Mouse (Mus musculus): ENCODE measurements around the gene Prss45. TPM values are rescaled to one million over a fixed set of nuclear protein-coding genes. Genes with fewer than 3 reads are reported as not detected.

Prss45 gene
- polyA plus RNA-seq (2015; fragmentation: Nextera tagmentation; extraction: Ambion mirVana), result 0.12 and 0.29 TPM in 2 replicates

DNA sequence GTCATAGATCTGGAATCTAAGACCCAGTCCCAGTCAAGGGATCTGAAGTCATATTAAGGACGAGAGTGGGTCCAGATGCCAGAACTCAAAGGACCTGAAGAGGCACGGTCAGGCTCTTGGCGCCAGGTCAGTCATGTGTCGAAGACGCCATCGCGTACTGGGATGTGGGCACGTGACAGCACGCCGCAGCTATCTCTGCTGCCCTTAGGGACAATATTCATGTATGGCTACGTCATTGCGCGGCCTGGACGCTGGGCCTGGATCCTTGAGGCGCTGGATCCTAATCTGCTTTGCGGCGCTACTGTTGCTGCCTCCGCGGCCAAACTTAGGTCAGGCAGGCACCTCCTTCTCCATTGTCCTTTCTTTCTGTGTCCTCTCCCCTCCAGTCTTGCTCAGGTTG lies at the start of gene Prss45:
Prss45 (plus strand) TSS at position 178 of the 400 bp plus-strand sequence.
- 81% methylated on average over 19 of the region's 19 CpGs for WGBS
- H3K27ac ChIP-seq (ENCODE audit: low read depth, low read length), result no peak within 1 kb of the TSS
- H3K9ac ChIP-seq (ENCODE audit: low read depth, low read length), result no peak within 1 kb of the TSS
- no peaks in the 10 kb centered on the region for H3K27me3 ChIP-seq (replicated peaks; ENCODE audit: control insufficient read depth, insufficient read depth, low read length)
- no peaks in the 10 kb centered on the region for H3K36me3 ChIP-seq (ENCODE audit: control insufficient read depth, insufficient read depth, low read length)
- no peaks in the 10 kb centered on the region for H3K4me1 ChIP-seq (ENCODE audit: control insufficient read depth, insufficient read depth, low read depth, low read length)
- H3K4me2 ChIP-seq (ENCODE audit: low read length), result no peak within 1 kb of the TSS
- no peak within 1 kb of the TSS for H3K4me3 ChIP-seq (ENCODE audit: low read length)
- no peaks in the 10 kb centered on the region for H3K9me3 ChIP-seq (ENCODE audit: control insufficient read depth, low read length)
- ATAC-seq, result no peak

DNA sequence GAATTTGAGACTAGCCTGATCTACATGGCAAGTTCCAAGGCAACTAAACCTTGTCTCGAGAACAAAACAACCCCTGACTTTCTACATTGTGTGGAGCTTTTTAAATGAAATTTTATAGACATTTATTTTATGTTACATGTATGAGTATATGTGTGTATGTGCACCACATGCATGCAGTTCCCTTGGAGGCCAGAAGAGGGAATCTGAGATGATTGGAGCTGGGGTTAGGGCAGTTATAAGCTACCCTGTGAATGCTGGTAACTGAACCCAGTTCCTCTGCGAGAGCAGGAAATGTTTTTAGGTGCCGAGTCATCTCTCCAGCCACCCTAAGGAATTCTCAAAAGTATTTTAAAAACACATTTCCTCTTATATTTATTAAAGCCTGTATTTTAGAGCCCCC lies 46.2 kb upstream of the Prss45 start:
- no peak for ATAC-seq
- no peak overlapping the region for H3K27ac ChIP-seq (ENCODE audit: low read depth, low read length)
- H3K4me1 ChIP-seq (ENCODE audit: control insufficient read depth, insufficient read depth, low read depth, low read length), result no peaks in the 10 kb centered on the region
- H3K9ac ChIP-seq (ENCODE audit: low read depth, low read length), result no peak overlapping the region
- no peaks in the 10 kb centered on the region for H3K36me3 ChIP-seq (ENCODE audit: control insufficient read depth, insufficient read depth, low read length)
- no peak overlapping the region for H3K4me3 ChIP-seq (ENCODE audit: low read length)
- 91% methylated on average over 3 of the region's 3 CpGs for WGBS
- no peaks in the 10 kb centered on the region for H3K9me3 ChIP-seq (ENCODE audit: control insufficient read depth, low read length)
- no peaks in the 10 kb centered on the region for H3K27me3 ChIP-seq (replicated peaks; ENCODE audit: control insufficient read depth, insufficient read depth, low read length)
- no peak overlapping the region for H3K4me2 ChIP-seq (ENCODE audit: low read length)

DNA sequence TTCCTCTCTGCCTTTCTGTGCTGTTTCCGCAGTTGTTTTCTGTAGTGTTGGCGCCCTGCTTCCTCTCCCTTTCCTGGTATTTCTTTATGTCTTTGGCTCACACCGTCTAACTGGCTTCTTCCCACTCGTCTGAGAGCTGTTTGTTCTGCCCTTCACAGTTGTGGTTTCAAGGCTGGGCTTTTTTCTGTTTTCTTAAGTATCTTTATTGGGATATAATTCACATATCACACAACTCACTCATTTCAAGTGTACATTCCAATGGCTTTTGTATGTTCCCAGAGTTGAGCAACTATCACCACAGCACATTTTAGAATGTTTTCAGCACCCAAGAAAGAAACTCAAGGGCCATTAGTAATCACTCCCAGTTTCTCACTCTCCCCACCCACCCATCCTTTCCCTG lies 43.9 kb upstream of the Prss45 start:
- no peaks in the 10 kb centered on the region for H3K4me1 ChIP-seq (ENCODE audit: control insufficient read depth, insufficient read depth, low read depth, low read length)
- H3K9ac ChIP-seq (ENCODE audit: low read depth, low read length), result no peak overlapping the region
- H3K4me3 ChIP-seq (ENCODE audit: low read length), result no peak overlapping the region
- H3K4me2 ChIP-seq (ENCODE audit: low read length), result no peak overlapping the region
- no peaks in the 10 kb centered on the region for H3K36me3 ChIP-seq (ENCODE audit: control insufficient read depth, insufficient read depth, low read length)
- no peaks in the 10 kb centered on the region for H3K27me3 ChIP-seq (replicated peaks; ENCODE audit: control insufficient read depth, insufficient read depth, low read length)
- WGBS, result 72% methylated on average over 4 of the region's 4 CpGs
- H3K9me3 ChIP-seq (ENCODE audit: control insufficient read depth, low read length), result no peaks in the 10 kb centered on the region
- H3K27ac ChIP-seq (ENCODE audit: low read depth, low read length), result no peak overlapping the region
- no peak for ATAC-seq

DNA sequence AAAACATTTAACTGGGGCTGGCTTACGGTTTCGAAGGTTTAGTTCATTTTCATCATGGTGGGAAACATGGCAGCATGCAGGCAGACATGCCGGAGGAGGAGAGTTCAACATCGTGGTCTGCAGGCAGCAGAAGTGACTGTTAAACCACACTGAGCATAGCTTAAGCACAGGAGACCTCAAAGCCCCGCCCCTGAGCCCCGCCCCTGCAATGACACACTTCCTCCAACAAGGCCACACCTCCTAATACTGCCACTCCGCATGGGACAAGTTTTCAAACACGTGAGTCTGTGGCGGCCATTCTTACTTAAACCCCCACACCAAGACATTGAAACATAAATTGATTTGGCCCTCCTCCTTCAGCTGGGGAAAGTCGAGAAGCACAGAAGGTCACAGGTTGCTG lies 37.4 kb upstream of the Prss45 start:
- ATAC-seq, result no peak
- WGBS, result 83% methylated on average over 10 of the region's 10 CpGs
- Histone ChIP-seq H3K4me1 (ENCODE audit: control insufficient read depth, insufficient read depth, low read depth, low read length) (no peaks in the 10 kb centered on the region), H3K9me3 (ENCODE audit: control insufficient read depth, low read length) (no peaks in the 10 kb centered on the region), H3K4me3 (ENCODE audit: low read length) (no peak overlapping the region), H3K27me3 (replicated peaks; ENCODE audit: control insufficient read depth, insufficient read depth, low read length) (no peaks in the 10 kb centered on the region), H3K9ac (ENCODE audit: low read depth, low read length) (no peak overlapping the region), H3K36me3 (ENCODE audit: control insufficient read depth, insufficient read depth, low read length) (no peaks in the 10 kb centered on the region), H3K27ac (ENCODE audit: low read depth, low read length) (no peak overlapping the region), H3K4me2 (ENCODE audit: low read length) (no peak overlapping the region)

DNA sequence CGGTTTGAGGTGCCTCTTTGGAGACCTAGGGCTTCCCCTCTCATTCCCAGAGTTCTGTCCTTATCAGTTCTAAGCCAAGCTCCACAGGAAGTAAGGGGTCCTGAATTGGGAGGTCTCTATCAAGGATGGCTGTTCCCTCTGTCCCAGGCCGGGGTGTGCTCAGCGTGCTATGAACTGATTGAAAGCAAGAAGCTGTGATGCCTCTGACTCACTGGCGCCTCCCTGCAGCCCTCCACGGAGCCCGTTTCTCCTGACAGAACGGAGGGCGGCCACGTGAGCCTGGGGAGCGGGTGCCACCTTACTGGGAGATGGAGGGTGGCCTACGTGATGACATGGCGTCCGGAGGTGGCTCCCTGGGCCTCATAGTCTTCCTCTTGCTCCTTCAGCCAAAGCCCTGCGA lies 36.5 kb upstream of the Prss45 start, which contains the start of gene Prss42:
Prss42 (plus strand) TSS at position 301 of the 400 bp plus-strand sequence.
- H3K4me2 ChIP-seq (ENCODE audit: low read length), result no peak within 1 kb of the TSS
- H3K27me3 ChIP-seq (replicated peaks; ENCODE audit: control insufficient read depth, insufficient read depth, low read length), result no peaks in the 10 kb centered on the region
- H3K4me3 ChIP-seq (ENCODE audit: low read length), result no peak within 1 kb of the TSS
- H3K27ac ChIP-seq (ENCODE audit: low read depth, low read length), result no peak within 1 kb of the TSS
- no peaks in the 10 kb centered on the region for H3K36me3 ChIP-seq (ENCODE audit: control insufficient read depth, insufficient read depth, low read length)
- WGBS, result 96% methylated on average over 14 of the region's 14 CpGs
- H3K9me3 ChIP-seq (ENCODE audit: control insufficient read depth, low read length), result no peaks in the 10 kb centered on the region
- no peak for ATAC-seq
- no peaks in the 10 kb centered on the region for H3K4me1 ChIP-seq (ENCODE audit: control insufficient read depth, insufficient read depth, low read depth, low read length)
- H3K9ac ChIP-seq (ENCODE audit: low read depth, low read length), result no peak within 1 kb of the TSS

DNA sequence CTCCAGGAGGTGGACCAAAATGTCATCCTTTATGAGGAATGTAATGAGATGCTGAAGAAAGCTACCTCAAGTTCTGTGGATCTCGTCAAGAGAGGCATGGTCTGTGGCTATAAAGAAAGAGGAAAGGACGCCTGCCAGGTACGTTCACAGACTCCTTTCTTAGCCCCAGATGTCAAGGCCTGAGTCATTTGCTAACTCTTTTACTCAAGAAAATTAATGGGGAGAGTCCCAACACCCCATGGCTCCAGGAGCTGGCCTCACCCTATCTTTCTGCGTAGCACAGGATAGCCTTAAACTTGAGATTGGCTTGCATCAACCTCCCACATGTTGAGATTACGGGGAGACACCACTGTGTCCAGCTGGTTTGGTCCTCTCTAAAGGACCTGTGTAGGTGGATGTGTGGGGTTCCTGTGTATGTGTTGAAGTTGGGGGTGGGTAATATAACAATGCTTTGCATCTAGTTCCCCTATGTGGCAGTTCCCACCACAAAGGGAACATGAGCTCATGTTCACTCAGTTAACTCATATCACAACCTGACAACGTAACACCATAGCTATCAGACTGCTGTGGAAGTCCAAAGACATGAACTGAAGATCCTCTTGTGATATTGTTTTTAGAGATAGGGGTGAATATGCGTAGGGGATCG lies 33.4 kb upstream of the Prss45 start:
- Histone ChIP-seq H3K27me3 (replicated peaks; ENCODE audit: control insufficient read depth, insufficient read depth, low read length) (no peaks in the 10 kb centered on the region), H3K4me1 (ENCODE audit: control insufficient read depth, insufficient read depth, low read depth, low read length) (no peaks in the 10 kb centered on the region), H3K9me3 (ENCODE audit: control insufficient read depth, low read length) (no peaks in the 10 kb centered on the region), H3K27ac (ENCODE audit: low read depth, low read length) (no peak overlapping the region), H3K9ac (ENCODE audit: low read depth, low read length) (no peak overlapping the region), H3K4me3 (ENCODE audit: low read length) (no peak overlapping the region), H3K36me3 (ENCODE audit: control insufficient read depth, insufficient read depth, low read length) (no peaks in the 10 kb centered on the region), H3K4me2 (ENCODE audit: low read length) (no peak overlapping the region)
- WGBS, result 87% methylated on average over 8 of the region's 8 CpGs
- no peak for ATAC-seq

DNA sequence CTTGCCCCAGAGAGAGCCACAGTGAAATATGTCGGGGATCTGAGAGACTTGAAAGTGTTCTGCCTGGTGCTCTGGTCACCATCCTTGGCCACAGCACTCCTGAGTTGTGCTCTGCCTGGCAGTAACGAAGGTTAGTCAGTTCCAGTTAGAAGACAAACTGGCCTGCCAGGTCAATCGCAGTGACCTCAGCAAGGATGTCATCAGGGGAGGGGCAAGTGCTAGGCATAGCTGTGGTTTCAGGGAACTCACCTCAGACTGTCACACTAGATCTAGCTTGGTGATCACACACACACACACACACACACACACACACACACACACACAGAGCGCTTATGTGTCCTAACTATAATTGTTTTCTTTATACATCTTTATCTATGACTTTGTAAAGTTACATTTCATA lies 31.1 kb upstream of the Prss45 start:
- 74% methylated on average over 4 of the region's 4 CpGs for WGBS
- H3K4me2 ChIP-seq (ENCODE audit: low read length), result no peak overlapping the region
- H3K9me3 ChIP-seq (ENCODE audit: control insufficient read depth, low read length), result no peaks in the 10 kb centered on the region
- no peak overlapping the region for H3K9ac ChIP-seq (ENCODE audit: low read depth, low read length)
- no peak overlapping the region for H3K27ac ChIP-seq (ENCODE audit: low read depth, low read length)
- H3K4me1 ChIP-seq (ENCODE audit: control insufficient read depth, insufficient read depth, low read depth, low read length), result no peaks in the 10 kb centered on the region
- ATAC-seq, result no peak
- no peak overlapping the region for H3K4me3 ChIP-seq (ENCODE audit: low read length)
- no peaks in the 10 kb centered on the region for H3K27me3 ChIP-seq (replicated peaks; ENCODE audit: control insufficient read depth, insufficient read depth, low read length)
- H3K36me3 ChIP-seq (ENCODE audit: control insufficient read depth, insufficient read depth, low read length), result no peaks in the 10 kb centered on the region

DNA sequence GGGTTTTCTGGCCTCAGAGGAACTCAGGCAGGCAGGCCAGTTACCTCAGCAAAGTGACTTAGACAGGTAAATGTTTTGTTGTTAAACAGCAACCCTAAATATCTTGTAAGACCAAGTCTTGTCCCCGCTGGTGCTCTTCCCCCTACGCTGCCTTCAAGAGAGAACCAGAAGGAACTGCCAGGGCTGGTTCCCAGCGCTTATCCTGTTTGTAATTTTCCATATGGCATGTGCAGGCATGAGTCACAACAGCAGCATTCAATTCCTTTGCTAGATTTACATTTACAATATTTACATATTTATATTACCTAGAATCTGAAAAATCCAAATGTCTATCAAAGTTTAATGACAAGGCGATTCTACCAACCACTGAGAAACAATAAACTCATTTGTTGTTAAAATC lies 24.3 kb upstream of the Prss45 start:
- H3K4me3 ChIP-seq (ENCODE audit: low read length), result no peak overlapping the region
- no peaks in the 10 kb centered on the region for H3K27me3 ChIP-seq (replicated peaks; ENCODE audit: control insufficient read depth, insufficient read depth, low read length)
- H3K27ac ChIP-seq (ENCODE audit: low read depth, low read length), result no peak overlapping the region
- no peaks in the 10 kb centered on the region for H3K36me3 ChIP-seq (ENCODE audit: control insufficient read depth, insufficient read depth, low read length)
- no peaks in the 10 kb centered on the region for H3K9me3 ChIP-seq (ENCODE audit: control insufficient read depth, low read length)
- no peak for ATAC-seq
- 91% methylated on average over 4 of the region's 4 CpGs for WGBS
- no peak overlapping the region for H3K4me2 ChIP-seq (ENCODE audit: low read length)
- no peaks in the 10 kb centered on the region for H3K4me1 ChIP-seq (ENCODE audit: control insufficient read depth, insufficient read depth, low read depth, low read length)
- no peak overlapping the region for H3K9ac ChIP-seq (ENCODE audit: low read depth, low read length)

DNA sequence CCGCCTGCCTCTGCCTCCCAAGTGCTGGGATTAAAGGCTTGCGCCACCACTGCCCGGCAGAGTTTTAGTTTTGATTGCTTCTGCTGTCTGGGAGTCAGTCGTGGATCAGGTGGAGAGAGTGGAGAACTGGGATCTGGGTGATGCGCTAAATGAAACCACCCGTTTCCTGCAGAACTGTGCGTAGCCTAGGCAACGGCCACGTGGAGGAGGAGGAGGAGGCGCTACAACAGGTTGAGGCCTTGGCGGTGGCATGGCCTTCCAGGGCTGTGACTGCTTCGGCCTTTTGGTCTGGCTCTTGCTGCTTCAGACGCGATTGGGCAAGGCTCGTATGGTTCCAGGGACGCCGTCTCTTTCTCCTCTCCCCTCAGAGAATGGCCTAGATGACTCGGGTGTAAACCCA lies 20.6 kb upstream of the Prss45 start, which contains the start of gene Prss44:
Prss44 (plus strand) TSS at position 206 of the 400 bp plus-strand sequence.
- no peak within 1 kb of the TSS for H3K4me2 ChIP-seq (ENCODE audit: low read length)
- no peaks in the 10 kb centered on the region for H3K27me3 ChIP-seq (replicated peaks; ENCODE audit: control insufficient read depth, insufficient read depth, low read length)
- H3K4me3 ChIP-seq (ENCODE audit: low read length), result no peak within 1 kb of the TSS
- 57% methylated on average over 18 of the region's 18 CpGs for WGBS
- no peaks in the 10 kb centered on the region for H3K4me1 ChIP-seq (ENCODE audit: control insufficient read depth, insufficient read depth, low read depth, low read length)
- H3K9ac ChIP-seq (ENCODE audit: low read depth, low read length), result no peak within 1 kb of the TSS
- no peaks in the 10 kb centered on the region for H3K36me3 ChIP-seq (ENCODE audit: control insufficient read depth, insufficient read depth, low read length)
- H3K9me3 ChIP-seq (ENCODE audit: control insufficient read depth, low read length), result no peaks in the 10 kb centered on the region
- no peak for ATAC-seq
- no peak within 1 kb of the TSS for H3K27ac ChIP-seq (ENCODE audit: low read depth, low read length)

Data from hindbrain, embryonic 16.5 days (tissue).